Mouse (Mus musculus) ovary, postnatal 36 days (tissue): ENCODE data around the gene Maml1.
A peak's percentile ranks its signal among the peaks of the same experiment; 100 is the strongest.
"Not testable (repeated sequence)": the region's sequence is repeated elsewhere in the genome, so short reads cannot be mapped to it uniquely, and the experiment has no call there.

Source experiments
- DNase-seq: peaks from one replicate; pipeline ENCODE4 v3.0.0; 2022; ENCODE audit warnings: low spot score, mixed read lengths

Maml1 gene

DNA sequence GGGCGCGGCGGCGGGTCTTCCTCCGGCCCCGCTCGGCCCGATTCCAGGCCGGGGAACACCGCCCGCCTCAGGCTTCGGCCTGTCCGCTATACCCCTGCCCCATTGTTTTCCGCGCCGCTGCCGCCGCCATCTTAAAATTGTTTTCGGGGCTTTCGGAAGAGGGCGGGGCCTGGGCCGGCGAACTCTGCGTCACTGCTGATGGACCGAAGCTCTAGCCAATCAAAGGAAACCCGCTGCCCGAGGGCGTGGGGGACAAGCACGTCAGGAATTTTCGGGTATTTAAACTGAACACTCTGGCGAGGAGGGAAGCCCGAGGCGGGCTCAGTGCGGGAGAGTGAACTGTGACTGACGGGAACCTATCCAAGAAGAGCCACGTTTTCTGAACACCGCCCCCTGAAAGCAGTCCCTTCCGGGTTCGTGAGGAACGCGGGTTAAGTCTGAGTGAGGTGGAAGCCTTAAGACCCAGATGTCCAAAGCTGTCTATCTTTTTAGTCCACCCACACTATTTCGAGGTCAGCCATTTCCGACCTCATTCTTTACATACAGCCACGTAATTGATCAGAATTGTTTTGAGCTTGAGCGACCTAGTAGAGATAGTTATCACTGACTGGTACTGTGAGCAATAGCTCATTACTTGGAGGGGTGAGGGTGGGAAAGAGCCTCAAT is at the start of gene Maml1:
Maml1 (minus strand) TSS at position 122 of the 666 bp plus-strand sequence.
- DNase-seq = peak; percentile 96

DNA sequence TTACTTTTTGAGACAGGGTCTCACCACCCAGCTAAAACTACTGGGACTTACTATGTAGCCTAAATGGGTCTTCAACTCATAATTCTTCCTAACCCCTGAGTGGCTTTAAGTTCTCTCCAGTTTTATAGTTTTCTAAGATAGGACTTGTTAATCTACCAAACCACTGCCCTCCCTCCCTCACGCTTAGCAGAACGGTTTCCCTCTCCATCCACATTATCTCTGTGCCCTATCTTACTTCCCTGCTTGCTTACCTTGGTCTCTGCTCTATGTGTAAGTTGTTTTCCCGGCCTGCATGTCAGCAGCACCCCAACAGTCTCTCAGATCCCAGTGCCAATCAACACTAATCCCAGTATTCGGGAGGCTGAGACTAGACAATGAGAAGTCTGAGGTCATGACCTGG is 44.8 kb upstream of the Maml1 start:
- DNase-seq = no peak

DNA sequence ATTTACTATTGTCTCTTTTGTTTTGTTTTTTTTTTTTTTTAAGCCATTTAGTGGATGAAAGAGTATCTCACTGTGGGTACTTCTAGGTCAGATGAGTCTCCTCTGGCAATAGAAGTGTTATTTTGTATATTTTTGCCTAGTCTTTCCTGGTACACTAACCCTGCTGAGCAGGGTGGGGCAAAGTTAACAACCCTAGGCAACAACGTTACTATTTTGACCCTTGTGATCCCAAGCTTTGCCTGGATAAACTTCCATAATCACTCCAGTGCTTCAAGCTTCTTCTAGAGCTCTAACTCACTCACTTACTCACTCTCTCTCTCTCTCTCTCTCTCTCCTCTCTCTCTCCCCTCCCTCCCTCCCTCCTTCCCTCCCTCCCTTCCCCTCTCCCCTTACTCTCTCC is 44.0 kb upstream of the Maml1 start:
- DNase-seq = no peak

DNA sequence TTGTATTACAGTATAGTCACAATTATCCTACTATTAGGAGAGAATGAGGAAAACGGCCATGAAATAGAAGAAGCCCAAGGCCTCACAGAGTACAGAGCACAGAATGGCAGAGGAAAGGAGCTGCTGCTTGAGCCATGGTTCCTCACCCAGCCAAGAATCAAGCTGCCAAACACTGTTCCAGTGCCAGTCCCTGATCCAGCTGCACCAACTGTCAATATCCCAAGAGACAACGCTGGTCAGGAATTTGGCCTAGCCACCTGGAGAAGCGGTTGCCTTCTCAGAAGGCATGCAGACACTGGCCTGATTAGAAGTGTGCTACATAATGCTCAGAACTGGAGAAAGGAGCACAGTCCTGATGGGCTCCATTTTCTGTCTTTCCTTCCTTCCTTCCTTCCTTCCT is 41.1 kb upstream of the Maml1 start:
- DNase-seq = no peak

DNA sequence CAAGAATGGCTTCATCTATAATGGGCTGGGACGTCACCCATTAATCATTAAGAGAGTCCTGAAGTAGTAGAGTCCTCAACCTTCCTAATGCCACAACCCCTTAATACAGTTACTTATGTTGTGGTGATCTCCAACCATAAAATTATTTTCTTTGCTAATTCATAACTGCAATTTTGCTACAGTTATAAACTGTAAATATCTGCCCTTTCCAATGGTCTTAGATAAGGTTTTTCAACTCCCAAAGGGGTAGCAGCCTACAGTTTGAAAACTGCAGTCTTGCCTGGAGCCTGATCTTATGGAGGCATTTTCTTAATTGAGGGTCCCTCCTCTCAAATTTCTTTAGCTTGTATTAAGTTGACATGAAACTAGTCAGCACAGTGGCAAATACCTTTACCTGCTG is 37.3 kb upstream of the Maml1 start:
- DNase-seq = no peak

DNA sequence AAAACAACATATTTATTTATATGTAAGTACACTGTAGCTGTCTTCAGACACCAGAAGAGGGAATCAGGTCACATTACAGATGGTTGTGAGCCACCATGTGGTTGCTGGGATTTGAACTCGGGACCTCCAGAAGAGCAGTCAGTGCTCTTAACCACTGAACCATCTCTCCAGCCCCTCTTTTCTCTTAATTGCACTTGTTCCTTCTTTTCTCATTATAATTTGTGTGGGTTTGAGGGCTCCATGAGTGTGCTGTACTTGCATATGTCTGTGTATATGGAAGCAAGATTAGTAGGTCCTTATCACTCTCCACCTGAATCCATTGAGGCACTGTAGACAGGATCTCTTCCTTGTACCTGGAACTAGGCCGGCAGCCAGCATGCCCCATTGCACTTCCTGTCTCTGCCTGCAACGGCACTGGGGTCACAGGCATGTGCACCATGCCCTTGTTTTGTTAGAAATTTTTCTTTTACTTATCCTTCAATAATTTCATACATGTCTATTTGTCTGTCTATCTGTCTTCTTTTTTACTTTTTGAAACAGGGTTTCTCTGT is 36.0 kb upstream of the Maml1 start:
- DNase-seq = no peak

DNA sequence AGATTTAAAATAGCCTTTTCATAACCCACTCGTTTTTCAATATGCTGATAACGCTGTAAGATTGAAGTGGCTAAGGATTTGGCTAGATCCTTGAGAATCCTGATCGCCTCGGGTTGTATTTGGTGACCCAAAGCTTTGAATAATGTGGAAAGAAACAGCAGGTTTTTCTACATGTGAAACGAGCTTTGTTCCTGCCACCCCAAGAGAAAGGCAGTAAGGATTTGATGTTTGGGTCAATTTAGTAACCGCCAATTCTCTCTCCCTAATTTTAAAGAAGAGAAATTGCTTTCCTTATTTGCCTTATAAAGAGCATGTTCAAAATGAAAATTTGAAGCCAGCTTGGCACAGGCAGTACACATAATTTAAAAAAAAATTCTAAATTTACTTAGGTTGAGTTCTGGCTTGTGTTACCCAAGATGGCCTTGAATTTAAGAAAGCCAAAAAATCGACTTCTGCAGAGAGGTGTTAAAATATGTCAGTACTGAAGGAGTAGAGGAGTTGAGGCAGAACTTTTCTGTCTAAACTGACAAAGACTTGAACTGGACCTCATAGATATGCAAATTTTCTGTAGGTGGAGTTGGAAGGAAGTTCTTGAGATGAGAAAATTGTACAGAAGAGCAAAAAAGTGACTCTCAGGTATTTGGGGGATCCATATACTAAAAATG is 34.3 kb upstream of the Maml1 start:
- DNase-seq = no peak

DNA sequence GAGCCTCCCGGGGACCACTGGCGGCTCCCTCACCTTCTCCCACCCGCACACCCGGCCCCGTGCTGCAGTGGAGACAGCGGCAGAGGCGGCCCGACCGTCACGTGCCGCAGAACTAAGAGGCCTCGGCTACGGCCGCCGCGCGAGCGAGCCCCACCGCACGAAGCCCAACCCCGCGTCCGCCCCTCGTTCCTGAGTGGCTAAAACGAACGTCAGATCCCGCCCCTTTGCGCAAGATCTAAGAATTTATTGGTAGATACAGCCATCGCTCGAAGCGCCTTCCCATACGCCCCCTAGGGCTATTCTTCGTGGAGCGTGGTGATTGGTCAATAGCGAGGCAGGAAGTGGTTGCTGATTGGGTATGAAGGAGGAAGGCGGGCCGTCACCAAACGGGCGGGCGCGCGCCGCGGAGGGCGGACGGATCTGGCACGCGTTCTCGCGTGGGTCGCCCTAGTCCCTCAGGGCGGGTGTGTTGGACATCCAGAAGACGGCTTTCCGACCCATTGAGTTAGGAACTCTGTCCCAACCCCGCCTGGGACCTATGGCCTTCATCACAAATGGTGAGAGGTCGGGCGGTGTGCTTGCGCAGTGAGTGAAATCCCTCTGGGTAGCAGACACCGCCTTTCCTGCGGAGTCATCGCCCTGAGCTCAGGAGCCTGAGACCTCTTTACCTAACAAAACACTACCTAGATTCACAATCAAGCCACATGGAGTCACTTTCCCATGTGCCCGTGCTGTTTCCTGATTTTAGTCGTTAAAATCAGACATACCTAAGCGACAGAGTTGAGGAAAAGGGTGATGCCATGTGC is 33.6 kb upstream of the Maml1 start, which contains the start of gene Canx:
Canx (minus strand) TSS at position 178 of the 806 bp plus-strand sequence.
- DNase-seq = peak; percentile 97

DNA sequence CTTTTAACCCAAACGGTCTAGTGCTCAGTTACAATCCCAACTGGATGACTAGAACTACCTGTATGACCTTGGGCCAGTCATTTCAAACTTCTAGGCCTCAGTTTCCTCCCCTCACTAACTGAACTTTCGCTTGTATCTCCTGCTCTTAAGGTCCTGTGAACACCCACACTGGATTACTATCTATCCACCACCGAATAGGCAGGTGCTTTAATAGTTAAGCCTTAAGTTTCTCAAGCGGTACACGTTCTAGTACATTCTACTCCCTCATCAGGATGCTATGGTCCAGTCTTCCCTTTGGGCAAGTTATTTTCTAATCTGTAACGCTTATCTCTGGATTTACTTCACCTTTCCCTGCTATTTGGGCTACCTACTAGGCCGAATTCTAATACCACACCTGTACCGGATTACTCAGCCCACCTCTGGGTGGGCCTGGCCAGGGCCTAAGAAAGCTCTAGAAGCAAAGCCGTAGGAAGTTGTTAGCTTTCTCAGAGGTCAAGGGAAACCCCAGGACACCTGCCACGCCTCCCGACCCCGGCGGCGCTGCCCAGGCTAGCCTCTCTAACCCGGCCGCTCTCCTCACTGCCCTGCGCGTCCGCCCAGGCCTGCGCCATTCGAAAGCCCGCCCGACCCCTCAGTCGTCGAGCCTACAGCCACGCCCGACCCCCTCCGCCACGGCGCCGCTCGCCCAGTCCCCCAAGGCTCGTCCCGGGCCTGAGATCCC is 32.8 kb upstream of the Maml1 start:
- no peak for DNase-seq

DNA sequence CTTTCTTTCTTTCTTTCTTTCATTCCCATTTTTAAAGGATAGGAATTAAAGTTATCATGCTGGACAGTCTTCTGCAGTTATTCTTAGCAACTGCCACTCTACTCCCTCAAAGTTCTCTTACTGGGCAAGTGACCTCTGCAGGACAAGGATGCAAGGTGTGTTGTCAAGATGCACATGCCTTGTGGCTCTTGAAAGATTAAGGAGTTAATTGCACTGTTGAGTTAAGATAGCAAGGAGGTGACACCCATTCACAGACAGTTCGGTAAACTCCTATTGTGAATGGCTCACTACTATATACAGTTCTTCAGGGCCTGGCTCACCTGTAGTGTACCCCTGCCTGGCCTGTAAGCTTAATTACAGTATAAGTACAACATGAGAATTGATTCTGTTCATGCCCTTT is 31.7 kb upstream of the Maml1 start:
- no peak for DNase-seq

DNA sequence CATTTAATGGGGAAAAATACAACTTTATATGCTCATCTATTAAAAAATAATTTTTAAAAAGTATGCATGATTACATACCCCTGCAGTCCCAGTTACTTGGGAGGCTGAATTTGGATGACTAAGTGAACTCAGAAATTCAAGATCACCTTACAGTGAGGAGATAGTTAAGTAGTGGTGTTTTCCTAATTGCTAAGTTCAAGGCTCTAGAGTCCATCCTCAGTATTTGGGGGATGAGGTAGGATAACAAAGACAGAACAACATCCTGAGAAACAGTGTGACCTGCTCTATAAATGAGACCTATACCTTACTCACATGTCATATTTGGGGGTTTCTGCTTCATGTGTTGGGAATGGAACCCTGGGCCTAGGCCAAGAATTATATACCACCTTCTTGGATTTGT is 30.2 kb upstream of the Maml1 start:
- no peak for DNase-seq

DNA sequence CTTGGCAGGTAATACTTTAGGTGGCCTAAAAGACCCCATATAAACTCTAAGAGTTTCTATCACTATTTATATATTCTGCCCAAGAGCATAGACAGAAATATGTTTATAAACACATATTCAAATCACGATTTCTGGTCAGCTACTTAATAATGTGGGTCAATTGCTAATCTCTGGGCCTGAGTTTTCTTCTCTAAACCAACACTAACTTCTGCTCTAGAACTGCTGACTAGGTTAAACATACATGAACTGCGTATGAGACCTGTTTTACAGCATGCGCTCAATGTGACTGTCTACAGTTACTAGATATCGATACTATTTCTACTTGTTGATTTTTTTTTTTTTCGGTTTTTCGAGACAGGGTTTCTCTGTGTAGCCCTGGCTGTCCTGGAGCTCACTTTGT is 29.1 kb upstream of the Maml1 start:
- no peak for DNase-seq

DNA sequence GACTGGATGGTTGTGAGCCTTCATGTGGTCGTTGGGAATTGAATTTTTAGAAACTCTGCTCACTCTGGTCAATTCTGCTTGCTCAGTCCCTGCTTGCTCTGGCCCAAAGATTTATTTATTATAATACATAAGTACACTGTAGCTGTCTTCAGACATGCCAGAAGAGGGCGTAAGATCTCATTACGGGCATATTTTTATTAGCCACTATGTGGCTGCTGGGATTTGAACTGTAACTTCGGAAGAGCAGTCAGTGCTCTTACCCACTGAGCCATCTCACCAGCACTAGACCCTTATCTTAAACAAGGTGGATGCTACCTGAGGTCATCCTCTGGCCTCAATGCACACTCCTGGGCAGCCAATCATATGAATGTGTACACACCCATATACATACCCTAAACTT is 27.2 kb upstream of the Maml1 start:
- DNase-seq = not testable (repeated sequence)

DNA sequence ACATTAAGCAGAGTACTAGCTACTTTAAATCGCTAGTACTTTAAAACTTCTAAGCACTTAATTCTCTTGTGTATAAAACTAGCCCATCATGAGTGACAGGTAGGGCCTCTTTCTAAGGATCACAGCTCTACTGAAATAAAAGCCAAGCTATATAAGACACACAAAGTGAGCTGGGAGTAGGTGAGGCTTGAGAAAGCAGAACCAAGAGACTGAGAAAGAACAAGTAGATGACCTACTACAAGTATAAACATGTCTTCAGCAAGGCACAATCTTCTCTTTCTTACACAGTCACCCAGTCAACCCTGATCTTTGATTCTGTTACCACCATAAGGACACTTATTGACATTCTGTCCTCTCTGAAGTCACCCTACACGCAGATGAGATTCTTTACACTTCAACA is 20.7 kb upstream of the Maml1 start:
- DNase-seq = no peak

DNA sequence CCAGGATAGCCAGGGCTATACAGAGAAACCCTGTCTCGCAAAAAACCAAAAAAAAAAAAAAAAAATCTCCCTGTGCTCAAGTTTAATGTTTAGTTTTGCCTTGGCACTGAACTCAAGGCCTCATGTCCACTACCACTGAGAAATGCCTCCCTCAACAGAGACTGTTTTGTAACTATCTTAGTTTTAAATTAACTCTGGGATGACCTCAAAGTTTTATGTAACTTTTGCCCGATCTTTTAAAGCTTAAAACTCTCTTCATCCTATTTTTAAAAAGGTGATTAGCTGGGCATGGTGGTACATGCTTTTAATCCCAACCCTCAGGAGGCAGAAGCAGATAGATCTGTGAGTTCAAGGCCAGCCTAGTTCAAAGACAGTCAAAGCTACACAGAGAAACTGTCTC is 11.3 kb upstream of the Maml1 start:
- no peak for DNase-seq

DNA sequence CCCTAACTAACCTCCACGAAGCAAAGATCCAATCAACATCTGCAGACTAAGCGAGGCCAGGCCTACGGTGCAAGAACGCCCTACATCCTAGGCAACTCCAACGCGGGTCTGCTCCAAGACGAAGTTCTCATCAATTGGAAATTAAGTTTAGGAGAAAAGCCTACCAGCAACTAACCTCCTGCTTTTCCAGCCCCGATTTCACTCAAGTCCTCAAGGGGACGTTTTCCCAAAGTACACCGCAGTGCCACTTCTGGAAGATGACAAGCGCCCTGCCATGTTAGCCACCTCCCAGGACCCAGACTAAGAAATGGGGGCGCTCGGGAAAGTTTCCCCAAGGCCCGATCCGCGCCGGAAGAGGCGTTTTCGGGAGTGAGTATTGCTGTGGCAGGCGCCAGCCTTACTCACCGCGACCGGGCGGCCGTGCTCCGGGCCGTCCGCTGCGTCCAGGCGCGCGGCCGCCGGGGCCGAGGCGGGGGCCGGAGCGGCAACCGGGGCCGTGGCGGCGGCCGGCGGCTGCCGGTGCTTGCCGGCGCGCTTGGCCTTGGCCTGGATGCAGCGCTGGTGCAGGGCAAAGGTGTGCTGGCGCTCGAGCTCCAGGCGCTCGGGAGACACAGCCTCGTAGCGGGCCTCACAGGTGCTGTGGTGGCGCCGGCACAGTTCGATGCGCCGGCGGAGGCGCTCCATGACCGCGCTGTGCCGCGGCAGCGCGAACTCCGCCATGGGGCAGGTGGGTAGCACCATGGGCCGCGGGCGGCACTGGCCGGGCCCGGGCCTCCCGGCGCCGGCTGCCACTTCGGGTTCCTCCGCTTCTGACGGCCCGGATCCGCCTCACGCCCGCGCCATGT is 568 bp downstream of the Maml1 start:
- DNase-seq = no peak

DNA sequence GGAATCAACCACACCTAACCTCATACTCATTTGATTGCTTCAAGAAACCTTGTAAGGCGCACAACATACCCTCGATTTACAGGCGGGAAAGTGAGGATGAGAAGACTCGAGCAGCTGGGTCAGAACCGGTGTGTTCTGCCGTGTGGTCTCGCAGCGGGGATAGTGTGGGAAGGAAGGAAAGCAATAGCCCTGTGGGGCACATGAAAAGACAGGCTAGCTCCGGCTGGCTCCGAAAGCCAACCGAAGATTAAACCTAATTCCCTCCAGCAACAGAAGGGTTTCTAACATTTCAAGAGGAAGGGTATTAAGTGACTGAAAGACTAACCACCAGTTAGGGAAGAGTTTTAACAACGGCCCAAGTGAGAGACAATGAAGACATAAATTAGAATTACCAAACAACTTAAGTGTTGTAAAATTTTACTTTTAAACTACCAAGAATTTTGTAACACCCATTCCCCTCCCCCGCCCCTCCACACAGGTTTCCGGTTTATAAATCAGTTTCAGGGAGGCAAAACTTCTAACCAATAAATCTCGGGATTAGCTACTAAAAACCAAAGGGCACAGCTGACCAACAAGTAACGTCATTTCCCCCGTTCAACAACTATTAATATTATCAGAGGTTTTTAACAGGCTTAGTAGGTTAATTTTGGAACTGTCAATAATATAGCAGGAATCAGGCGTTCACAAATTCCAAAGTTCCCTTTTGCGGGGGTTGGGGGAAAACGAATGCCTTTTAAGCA is 1.5 kb downstream of the Maml1 start:
- no peak for DNase-seq

DNA sequence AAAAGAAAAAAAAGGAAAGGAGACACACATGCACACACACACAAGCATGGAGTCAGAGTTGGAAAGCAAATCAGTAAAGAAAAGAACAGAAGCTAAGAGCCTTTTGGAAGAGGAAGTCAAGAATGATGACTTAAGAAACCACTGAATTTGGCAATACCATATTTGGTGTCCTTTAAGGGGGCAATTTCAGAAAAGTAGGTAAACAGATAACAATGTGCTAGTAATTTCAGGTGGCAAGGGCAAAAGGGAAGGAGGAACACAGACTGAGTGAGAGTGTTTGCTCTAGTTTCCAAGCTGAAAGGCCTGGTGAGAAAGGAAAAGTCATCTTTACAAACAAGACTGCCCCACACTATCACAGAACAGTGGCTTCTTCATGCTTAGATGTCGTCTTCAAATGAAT is 5.7 kb downstream of the Maml1 start:
- no peak for DNase-seq

DNA sequence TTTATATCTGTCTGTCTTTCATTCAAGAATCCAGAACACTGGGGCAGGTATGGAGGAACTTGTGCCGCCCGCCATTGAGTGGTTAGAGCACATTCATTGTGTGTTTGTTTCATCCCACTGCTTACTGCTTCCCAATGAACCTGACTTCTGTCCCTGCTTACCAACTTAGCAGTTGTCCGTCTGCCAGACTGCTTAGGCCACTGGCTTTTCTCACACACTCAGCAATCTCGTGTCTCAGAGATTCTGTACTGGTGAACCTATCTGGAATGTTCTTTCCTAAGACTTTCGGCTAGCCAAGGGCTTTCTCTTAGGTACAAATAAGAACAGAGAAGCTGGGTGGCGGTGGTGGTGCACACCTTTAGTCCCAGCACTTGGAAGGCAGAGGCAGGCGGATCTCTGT is 6.4 kb downstream of the Maml1 start:
- no peak for DNase-seq

DNA sequence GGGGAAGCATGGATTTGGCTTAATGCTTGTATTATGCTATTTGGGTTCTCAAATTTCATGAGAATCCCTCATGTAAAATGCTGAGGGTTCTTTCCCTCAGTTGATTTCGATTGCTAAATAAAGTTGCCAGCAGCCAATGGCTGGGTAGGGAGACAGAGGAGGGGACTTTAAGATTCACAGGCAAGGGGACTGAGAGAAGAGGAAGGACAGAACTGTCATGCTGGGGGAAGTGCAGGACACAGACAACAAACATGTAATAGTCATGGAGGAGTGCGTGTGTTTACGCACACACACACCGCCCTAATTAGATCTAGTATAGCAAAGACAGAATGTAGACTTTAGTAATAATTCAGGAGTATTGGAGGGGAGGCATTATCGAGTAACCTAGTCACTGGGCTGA is 6.8 kb downstream of the Maml1 start:
- no peak for DNase-seq

DNA sequence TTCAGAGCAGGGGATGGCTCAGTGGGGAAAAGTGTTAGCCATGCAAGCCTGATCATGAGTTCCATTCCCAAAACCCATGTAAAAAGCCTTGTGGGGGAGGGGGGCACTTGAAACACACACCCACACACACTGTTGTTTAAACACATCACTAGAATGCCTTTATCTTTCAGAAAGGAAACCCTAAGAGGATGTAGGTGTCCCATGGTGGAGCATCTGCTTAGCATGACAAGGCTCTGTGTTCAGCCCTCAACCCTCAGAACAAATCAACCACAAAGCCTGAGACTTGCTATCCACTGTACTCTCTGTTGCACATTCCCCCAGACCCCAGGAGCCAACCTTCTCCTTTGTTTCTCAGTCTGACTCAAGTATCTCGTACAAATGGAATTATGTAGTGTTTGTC is 12.1 kb downstream of the Maml1 start:
- DNase-seq = no peak
